Mouse (Mus musculus) lung, postnatal 0 days (tissue): ENCODE measurements around the gene Gm17555. TPM values are rescaled to one million over a fixed set of nuclear protein-coding genes. Genes with fewer than 3 reads are reported as not detected.

ENCODE experiments used
- ATAC-seq: fragments of 200-750 bp; cut with Nextera tagmentation; 2 replicates; pipeline ENCODE4 v1.8.0; 2017; ENCODE audit warnings: moderate library complexity
- DNase-seq: peaks from one replicate; pipeline ENCODE4 v3.0.0-alpha.2; 2016; ENCODE audit warnings: low spot score
- H3K27ac ChIP-seq: fragments of 300-500 bp; sonication (generic); 2 replicates; pipeline ENCODE4 v1.5.1; 2014; ENCODE audit warnings: antibody characterized with exemption, mild to moderate bottlenecking, low read length, mixed read lengths
- H3K27me3 ChIP-seq: fragments of 300-500 bp; sonication (generic); replicated peaks from 2 replicates; pipeline ENCODE4 v1.6.1; 2014; ENCODE audit warnings: low read length, mixed read lengths; ENCODE audit not compliant: insufficient read depth
- H3K36me3 ChIP-seq: fragments of 300-500 bp; sonication (generic); 2 replicates; pipeline ENCODE4 v1.6.1; 2014; ENCODE audit warnings: low read length, mixed read lengths; ENCODE audit not compliant: insufficient read depth
- H3K4me1 ChIP-seq: fragments of 300-500 bp; sonication (generic); 2 replicates; pipeline ENCODE4 v1.6.1; 2014; ENCODE audit warnings: antibody characterized with exemption, low read depth, low read length, mixed read lengths; ENCODE audit not compliant: insufficient read depth
- H3K4me2 ChIP-seq: fragments of 300-500 bp; sonication (generic); replicated peaks from 2 replicates; pipeline ENCODE4 v1.6.1; 2014; ENCODE audit warnings: low read depth, mild to moderate bottlenecking, low read length, moderate library complexity, mixed read lengths
- H3K4me3 ChIP-seq: fragments of 300-500 bp; sonication (generic); 2 replicates; pipeline ENCODE4 v1.5.1; 2014; ENCODE audit warnings: low read depth, low read length
- H3K9ac ChIP-seq: fragments of 300-500 bp; sonication (generic); replicated peaks from 2 replicates; pipeline ENCODE4 v1.6.1; 2014; ENCODE audit warnings: low read depth, mild to moderate bottlenecking
- H3K9me3 ChIP-seq: fragments of 300-500 bp; sonication (generic); 2 replicates; pipeline ENCODE4 v1.6.1; 2016; ENCODE audit warnings: low read length, mixed read lengths
- CTCF ChIP-seq: IDR thresholded peaks from 2 replicates; pipeline ENCODE4 v1.5.1; 2016; ENCODE audit warnings: antibody characterized with exemption, mild to moderate bottlenecking
- EP300 ChIP-seq: IDR thresholded peaks from 2 replicates; pipeline ENCODE4 v1.6.1; 2016; ENCODE audit warnings: antibody characterized with exemption, mild to moderate bottlenecking, control low read depth
- WGBS: fragments of 180-500 bp; shearing (Covaris S2); extraction: QIAGEN DNeasy Blood & Tissue Kit; methylation state at CpG from one replicate; pipeline ENCODE4 v1.1.7; 2014; 5-methylcytosine and 5-hydroxymethylcytosine counted together
- polyA plus RNA-seq: library from polyadenylated mRNA; unstranded; fragments of >200 nt; fragmentation: Nextera tagmentation; extraction: Ambion mirVana; gene quantifications from 2 replicates; pipeline ENCODE4 v1.2.1, GENCODE M21; 2015

The Gm17555 gene
- polyA plus RNA-seq, 1 experiment from 2014 or later = not detected

GRCm38 (mm10) chr2:126236905-126237304 is 22.0 kb downstream of the Gm17555 start:
- WGBS = 76% methylated on average over 4 of the region's 4 CpGs
- TF ChIP-seq EP300 (no peak), CTCF (no peak)
- H3K4me2 ChIP-seq = no peak overlapping the region
- H3K9me3 ChIP-seq = no peaks in the 10 kb centered on the region
- H3K4me1 ChIP-seq = no peaks in the 10 kb centered on the region
- no peaks in the 10 kb centered on the region for H3K36me3 ChIP-seq
- H3K4me3 ChIP-seq = no peak overlapping the region
- H3K27me3 ChIP-seq = 0 out of 2 replicates have a peak, but pooled peaks cover 2% of the 10 kb centered on the region
- ATAC-seq (no peak), DNase-seq (no peak)
- no peak overlapping the region for H3K9ac ChIP-seq
- no peak overlapping the region for H3K27ac ChIP-seq

- 24% methylated on average over 2 of the region's 2 CpGs for WGBS
Observed at GRCm38 (mm10) chr2:126245446-126245845, 30.5 kb downstream of the Gm17555 start.

GRCm38 (mm10) chr2:126248536-126248935 is 33.6 kb downstream of the Gm17555 start:
- DNase-seq = peak; percentile 27
- Histone ChIP-seq H3K9ac (no peak overlapping the region), H3K4me2 (no peak overlapping the region), H3K27me3 (no peaks in the 10 kb centered on the region), H3K27ac (no peak overlapping the region), H3K9me3 (no peaks in the 10 kb centered on the region), H3K4me1 (no peaks in the 10 kb centered on the region), H3K36me3 (no peaks in the 10 kb centered on the region), H3K4me3 (no peak overlapping the region)
- no peak for ATAC-seq
- 96% methylated on average over 2 of the region's 2 CpGs for WGBS
- no peak for TF ChIP-seq EP300
- no peak for TF ChIP-seq CTCF

More at GRCm38 (mm10) chr2:126245446-126245845, 30.5 kb downstream of the Gm17555 start:
- ATAC-seq (no peak), DNase-seq (peak; percentile 44)
- Histone ChIP-seq H3K4me1 (no peaks in the 10 kb centered on the region), H3K27me3 (no peaks in the 10 kb centered on the region), H3K27ac (no peak overlapping the region), H3K9me3 (no peaks in the 10 kb centered on the region), H3K4me2 (no peak overlapping the region), H3K4me3 (no peak overlapping the region), H3K9ac (no peak overlapping the region), H3K36me3 (no peaks in the 10 kb centered on the region)
- TF ChIP-seq EP300 (no peak), CTCF (peak; percentile 61)

- no peak overlapping the region for H3K4me2 ChIP-seq
- no peak overlapping the region for H3K27ac ChIP-seq
- ATAC-seq (no peak), DNase-seq (no peak)
- H3K4me1 ChIP-seq = no peaks in the 10 kb centered on the region
- TF ChIP-seq EP300 (no peak), CTCF (no peak)
- H3K4me3 ChIP-seq = no peak overlapping the region
- H3K9me3 ChIP-seq = no peaks in the 10 kb centered on the region
- H3K9ac ChIP-seq = no peak overlapping the region
- no peaks in the 10 kb centered on the region for H3K27me3 ChIP-seq
- H3K36me3 ChIP-seq = no peaks in the 10 kb centered on the region
Observed at GRCm38 (mm10) chr2:126252211-126252610, 37.3 kb downstream of the Gm17555 start.

Other genes with a start within 250 kb of the Gm17555 start
- gene Fgf7, start 180.4 kb upstream of the Gm17555 start, polyA plus RNA-seq = 10.6 and 11.2 TPM in 2 replicates
- not detected in 2 replicates for gene Fam227b, start 63.1 kb upstream of the Gm17555 start, polyA plus RNA-seq
- gene Dtwd1, start 63.0 kb upstream of the Gm17555 start, polyA plus RNA-seq = 14.6 and 15.3 TPM in 2 replicates